Mouse (Mus musculus): ENCODE results near the gene Tspan32.

The Tspan32 gene

DNA sequence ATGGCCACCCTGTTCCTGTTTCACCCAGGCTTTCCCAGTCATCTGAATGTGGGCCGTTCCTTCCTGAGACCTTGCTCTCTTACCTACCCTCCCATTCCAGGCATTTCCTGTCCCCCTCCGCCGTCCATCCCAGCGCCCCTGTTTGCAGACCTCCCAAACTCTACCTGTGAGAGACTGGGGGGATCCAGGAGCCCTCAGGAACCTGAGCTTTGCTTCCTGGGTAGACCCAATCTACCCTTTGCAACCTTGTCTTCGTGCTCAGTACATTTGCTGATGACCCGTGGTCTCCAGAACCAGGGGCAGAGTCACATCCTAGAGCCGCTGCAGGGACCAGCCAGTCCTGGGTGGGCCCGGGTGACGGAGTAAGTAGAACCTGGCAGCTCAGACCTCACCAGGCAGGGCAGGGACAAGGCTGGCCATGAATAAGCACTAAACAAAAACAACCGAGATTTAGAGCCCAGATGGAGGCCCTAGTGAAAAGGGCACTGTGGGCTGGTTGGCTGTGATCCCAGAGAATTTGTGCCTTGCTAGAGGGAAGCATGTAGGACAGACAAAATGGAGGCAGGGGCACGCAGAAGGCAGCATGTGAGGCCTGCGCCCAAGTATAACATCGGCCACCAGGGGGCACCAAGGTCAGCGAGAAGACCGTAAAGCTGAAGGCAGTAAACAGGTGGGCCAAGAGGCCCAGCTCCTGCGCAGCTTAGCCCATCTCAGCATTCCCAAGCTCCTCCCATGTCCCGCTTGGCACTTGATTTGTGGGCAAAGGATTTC lies 2.9 kb downstream of the Tspan32 start:
- DNase-seq (ENCODE audit: low spot score in 2 of 2), result peak; percentile 84 to 92

GRCm38 (mm10) chr7:143008370-143008926 lies 3.6 kb downstream of the Tspan32 start:
- peak; percentile 79 to 80 for DNase-seq (ENCODE audit: low spot score in 2 of 2)

GRCm38 (mm10) chr7:143008996-143009665 lies 4.3 kb downstream of the Tspan32 start:
- peak; percentile 51 to 55 for DNase-seq (ENCODE audit: low spot score in 2 of 2)

DNA sequence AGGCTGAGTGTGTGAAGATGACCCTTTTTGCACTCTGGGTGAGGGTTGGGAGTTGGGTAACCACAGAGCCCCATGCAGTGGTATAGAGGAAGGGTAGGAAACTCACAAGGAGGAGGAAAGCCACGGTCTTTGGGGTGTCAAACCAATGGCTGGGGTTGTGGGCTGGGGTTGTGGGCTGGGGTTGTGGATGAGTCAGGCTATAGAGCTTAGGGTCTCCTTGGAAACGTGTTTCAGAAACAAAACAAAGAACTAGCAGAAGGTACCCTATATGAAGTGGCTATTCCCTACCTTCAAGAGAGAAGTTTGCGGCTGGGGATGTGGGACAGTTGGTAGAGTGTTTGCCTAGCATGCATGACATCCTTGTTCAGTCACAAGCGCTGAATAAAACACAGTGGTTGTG lies 5.2 kb downstream of the Tspan32 start:
- DNase-seq (ENCODE audit: low spot score in 2 of 2), result no peak

DNA sequence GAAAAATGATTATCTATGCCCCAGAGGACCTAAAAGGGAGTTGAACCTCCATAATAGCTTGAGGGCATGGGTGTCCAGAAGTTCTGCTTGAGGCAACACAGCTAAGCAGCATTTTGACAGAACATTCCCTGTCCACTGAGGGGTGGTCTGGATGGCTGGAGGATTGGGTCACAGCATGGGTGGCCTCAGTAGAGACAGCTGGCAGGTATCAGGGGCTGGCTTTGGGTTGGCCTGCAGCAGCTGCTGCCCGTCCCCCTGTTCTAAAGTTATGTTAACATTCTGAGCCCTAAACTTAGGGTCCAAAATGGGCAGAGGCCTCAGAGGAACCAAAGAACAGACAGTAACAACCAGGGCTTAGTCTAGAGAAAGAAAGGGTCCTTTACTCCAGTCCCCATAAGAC lies 6.4 kb downstream of the Tspan32 start:
- DNase-seq (ENCODE audit: low spot score in 2 of 2), result no peak

DNA sequence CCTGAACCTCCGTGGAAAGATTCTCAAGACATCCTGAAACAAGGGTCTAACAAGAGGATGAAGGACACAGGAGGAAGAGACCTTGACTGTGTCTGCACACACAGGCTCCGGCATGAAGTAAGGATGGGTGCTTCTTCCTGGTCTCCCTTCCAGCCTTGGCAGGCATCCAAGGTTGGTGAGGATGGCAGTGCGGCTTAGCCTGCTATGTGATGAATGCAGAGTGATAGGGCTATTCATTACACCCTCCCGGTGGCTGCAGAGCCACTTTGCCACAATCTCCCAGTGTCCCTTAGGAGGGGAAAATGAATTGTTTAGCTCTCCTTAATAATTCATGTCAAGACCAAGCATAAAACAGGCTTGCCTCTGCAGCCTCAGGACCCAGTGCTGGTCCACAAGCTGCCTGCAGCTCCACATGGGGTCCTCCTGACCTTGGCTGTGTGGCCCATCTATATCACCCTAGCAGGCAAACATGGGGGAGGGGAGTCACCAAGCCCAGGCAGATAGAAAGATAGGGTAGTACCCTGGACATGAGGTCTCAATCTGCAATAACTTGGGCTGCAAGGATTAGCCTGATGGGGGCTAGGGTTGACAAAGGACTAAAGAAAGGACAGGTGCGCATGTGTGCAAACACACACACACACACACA lies 7.5 kb downstream of the Tspan32 start:
- no peak for DNase-seq (ENCODE audit: low spot score in 2 of 2)

DNA sequence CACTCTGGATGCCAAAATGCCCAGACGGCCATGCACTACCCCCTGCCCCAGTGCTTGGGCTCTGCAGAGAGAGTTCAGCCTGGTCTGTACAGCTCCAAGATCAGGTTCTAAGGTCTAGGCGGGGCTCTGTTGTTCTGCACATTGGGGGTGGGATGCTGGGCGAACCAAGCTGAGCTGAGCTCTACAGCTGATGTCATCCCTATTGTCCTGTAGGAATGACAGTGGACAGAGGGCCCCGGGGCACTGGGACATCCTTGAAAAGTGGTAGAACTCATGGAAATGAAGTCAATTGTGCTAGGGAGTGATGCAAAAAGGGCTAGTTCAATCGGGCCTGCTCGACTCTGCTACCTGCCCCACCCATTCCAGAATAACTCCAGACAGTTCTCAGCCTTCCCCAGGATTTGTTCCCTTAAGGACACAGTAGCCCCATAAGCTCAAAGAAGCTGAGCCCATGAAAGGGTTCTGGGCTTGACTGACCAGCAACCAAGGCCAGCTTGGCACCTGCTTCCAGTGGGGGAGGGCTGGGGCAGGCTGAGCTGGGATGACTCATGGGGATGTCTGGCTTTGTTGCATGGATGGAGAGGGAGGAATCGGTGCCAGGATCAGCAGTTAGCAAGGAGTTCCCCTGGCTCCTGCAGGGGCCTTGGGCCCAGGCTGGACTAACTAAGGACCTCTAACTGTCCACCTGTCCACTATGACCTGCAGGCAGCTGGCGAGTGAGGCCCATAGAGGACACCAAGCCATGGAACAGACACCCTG lies 8.8 kb downstream of the Tspan32 start:
- DNase-seq (ENCODE audit: low spot score in 2 of 2), result peak; percentile 87 to 90

GRCm38 (mm10) chr7:143014862-143015659 lies 10.2 kb downstream of the Tspan32 start:
- DNase-seq (ENCODE audit: low spot score in 2 of 2), result peak in 1 of 2 experiments; percentile 41

GRCm38 (mm10) chr7:143015755-143016423 lies 11.0 kb downstream of the Tspan32 start:
- peak; percentile 92 to 93 for DNase-seq (ENCODE audit: low spot score in 2 of 2)

DNA sequence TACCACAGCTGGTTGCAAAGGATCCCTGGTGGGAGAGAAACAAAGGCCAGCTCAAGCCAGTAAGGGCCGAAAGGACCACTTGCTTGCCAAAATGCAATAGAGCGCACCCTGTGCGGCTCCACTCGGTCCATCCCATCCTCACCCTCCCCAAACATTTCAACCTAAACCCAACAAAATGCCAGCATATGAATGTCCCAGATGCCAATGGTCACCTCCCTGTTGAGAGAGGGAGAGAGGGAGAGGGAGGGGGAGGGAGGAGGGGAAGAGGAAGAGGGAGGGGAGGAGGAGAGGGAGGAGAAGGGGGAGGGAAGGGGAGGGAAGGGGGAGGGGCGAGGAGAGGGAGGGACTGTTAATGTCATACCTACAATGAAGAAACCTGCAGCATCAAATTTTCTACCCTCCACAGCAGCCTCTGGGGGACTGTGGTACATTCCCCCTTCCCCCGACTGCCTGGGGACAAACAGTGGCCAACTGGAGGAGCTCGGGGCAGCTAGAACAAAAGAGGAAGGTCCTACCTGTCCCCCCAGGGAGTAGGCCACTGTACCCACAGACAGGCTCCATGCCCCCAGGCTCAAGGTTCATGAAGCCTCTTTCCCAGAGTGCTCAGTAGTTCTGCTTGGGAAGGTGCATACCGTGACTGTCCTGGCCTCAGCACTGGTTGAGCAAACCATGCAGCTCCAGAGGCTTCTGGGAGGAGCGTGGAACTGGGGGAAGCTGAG lies 11.7 kb downstream of the Tspan32 start:
- DNase-seq (ENCODE audit: low spot score in 2 of 2), result no peak

- no peak for DNase-seq (ENCODE audit: low spot score in 2 of 2)
Observed at GRCm38 (mm10) chr7:143017181-143017580, 12.3 kb downstream of the Tspan32 start.

DNA sequence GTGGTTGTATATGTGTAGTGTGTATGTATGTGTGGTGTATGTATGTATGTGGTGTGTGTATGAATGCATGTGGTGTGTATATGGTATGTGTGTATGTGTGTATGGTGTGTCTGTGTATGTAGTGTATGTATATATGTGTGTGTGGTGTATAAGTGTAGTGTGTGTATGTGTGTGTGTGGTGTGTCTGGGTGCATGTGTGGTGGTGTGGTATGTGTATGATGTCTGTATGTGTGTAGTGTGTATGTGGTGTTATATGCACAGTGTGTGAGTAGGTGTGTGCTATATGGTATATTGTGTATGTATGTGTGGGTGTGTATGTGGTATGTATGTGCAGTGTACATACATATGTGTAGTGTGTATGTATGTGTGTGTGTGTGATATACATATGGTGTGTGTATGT lies 15.2 kb downstream of the Tspan32 start:
- DNase-seq (ENCODE audit: low spot score in 2 of 2), result no peak

DNA sequence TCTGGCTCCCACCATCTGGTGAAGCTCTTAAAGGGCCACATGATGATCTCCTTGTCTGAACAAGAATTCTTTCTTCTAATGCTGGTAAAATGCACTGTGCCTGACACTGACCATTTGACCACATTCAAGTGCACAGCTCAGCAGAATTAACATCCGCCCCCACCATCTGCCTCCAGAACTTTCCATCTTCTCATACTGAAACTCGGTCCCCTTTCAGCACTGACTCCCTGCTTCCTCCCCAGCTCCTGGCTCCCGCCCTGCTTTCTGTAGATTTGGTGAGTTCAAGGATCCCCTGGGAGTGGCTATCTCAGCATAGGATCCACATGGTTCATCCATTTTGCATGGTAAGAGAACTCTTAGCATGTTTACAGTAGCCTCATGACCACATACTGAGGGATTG lies 15.9 kb downstream of the Tspan32 start:
- DNase-seq (ENCODE audit: low spot score in 2 of 2), result no peak

DNA sequence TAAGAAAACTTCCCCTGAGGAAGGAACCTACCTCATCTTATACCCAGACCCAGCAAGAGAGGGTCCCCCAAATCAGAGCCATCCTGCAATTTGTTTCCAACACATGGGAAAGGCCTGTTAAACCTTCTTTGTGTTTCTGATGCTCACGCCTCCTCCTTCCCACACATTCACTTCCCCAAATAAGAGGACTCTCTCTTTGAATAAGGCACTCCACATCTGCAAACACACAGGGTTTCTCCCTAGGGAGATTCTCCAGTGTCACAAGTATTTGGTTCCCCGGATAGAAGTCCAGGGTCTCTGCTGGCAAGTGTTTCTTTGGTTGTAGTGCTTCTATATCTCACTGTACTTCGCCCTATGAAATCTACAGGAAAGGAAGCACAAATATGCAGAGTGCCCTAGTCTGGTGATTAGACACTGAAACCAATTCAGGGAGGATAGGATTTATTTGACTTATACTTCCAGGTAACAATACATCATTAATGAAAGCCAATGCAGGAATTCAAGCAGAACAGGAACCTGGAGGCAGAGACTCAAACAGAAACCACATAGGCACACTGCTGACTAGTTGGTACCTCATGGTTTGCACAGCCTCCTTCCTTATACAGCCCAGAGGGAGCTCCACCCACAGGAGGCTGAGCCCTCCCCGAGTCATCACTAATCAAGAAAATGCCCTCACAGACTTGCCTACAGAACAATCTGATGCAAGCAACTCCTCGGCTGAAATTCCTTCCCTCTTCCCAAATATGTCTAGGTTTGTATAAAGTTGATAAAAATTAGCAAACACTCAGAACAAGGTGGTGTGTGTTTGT lies 16.7 kb downstream of the Tspan32 start:
- DNase-seq (ENCODE audit: low spot score in 2 of 2), result no peak

DNA sequence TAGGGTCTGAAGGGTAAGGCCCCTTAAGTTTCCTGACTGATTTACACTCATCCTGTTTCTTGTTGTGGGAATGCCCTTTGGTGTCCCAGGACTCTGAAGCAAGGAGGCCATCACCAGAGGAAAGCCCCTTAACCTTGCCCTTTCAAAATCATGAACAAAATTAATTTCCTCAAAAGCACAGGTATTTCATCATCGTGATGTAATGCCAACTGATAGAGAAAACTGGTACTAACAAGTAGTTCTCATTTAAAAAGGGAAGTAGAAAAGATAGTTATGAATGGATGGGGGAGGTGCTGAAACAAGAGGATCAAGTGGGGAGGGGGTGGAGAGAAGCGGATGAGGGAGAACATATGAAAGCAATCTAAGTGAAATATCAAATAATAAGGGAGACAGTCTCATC lies 18.7 kb downstream of the Tspan32 start:
- no peak for DNase-seq (ENCODE audit: low spot score in 2 of 2)

DNA sequence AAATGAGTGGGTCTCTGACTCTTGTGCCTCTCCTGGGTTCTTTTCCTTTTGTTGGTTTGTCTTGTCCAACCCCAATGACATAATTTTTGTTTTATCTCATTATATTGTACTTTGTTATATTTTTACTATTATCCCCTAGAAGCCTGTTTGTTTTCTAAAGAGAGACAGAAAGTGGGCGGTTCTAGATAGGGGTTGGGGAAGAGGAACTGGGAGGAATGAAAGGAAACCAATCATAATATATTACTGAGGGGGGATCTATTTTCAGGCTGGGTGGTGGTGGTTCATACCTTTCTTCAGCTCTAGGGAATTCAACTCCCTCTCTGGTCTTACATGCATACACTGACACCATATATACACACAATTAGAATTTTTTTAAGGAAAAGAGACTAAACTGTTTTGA lies 19.4 kb downstream of the Tspan32 start:
- no peak for DNase-seq (ENCODE audit: low spot score in 2 of 2)

GRCm38 (mm10) chr7:143025496-143025895 lies 20.6 kb downstream of the Tspan32 start:
- DNase-seq (ENCODE audit: low spot score in 2 of 2), result no peak

- no peak for DNase-seq (ENCODE audit: low spot score in 2 of 2)
Observed at GRCm38 (mm10) chr7:143027196-143027595, 22.4 kb downstream of the Tspan32 start.

DNA sequence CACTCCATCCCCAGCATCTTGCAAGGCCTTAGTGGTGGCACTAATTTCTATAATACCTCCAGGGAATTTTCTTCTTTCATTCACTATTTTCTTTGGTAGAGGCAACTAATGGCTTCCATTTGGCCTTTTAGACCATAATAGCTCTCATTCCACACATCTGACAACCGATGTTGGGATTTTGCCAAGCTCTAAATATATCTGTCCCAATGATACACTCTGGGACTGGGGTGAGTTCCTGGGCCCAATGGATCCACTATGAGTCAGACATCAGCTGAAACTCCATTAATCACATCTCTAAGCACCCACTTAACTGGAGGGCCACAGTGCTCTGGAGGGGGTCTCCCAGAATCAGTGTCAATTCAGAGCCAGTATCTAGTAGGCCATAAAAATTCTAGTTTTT lies 27.0 kb downstream of the Tspan32 start:
- DNase-seq (ENCODE audit: low spot score in 2 of 2), result peak; percentile 51 to 57
